Mouse (Mus musculus) ovary, postnatal 10 days (tissue): ENCODE data around the gene Wars.
A peak's percentile ranks its signal among the peaks of the same experiment; 100 is the strongest.

Experiments used
- DNase-seq: peaks from one replicate; pipeline ENCODE4 v3.0.0; 2022; ENCODE audit warnings: low spot score

Wars gene

DNA sequence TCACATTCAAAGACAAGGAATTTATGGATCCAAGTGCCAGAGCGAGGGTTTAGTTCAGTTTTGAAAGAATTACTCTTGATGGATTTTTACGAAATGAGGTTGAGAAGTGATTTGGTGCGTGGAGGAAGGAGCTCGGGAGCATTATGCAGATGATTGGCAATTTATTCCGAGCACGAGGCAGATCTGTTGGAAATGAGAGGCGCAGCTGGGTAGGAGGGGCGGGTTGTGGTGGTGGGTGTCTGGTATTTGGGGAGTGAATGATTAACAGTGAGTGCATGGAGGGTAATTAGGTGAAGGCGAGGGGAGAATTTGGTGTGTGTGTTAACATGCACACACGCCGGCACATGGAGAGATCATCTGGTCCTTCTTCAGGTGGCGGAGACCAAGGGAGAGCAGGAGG, 12.4 kb upstream of the Wars start:
- DNase-seq: no peak

- no peak for DNase-seq
Measured at GRCm38 (mm10) chr12:108905620-108906302, 11.8 kb upstream of the Wars start.

- DNase-seq: no peak
Measured at GRCm38 (mm10) chr12:108904276-108904653, 10.3 kb upstream of the Wars start.

DNA sequence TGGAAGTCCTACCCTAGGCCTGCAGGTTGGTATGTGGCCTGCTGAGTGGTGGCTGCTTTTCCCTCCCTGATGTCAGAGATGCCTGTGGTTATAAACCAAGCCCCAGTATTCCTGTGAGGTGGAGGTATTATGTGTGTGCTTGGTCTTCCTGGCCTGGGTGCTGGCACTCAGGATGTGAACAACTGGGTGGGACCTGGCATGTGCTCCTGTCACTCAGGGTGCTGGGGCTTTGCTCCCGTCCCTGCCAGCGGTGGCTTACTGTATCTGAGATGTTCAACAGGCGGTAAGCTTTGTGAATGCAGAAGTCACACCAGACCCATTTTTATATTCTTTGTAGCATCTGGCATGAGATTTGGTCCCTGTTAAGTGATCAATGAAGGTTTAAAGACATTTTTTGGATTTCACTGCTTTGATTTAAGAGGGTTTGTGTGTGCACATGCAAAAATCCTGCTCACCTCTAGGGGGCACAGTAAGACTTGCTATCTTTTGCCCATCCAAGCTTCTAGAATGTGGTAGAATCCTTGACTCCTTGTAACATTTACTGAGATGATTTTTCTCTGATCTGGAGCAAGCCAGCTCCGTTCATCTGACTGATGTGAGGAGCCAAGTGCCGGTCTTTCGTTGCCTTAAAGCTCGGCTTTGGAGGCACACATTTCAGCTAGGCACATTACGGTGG, 9.8 kb upstream of the Wars start:
- peak; percentile 17 for DNase-seq

DNA sequence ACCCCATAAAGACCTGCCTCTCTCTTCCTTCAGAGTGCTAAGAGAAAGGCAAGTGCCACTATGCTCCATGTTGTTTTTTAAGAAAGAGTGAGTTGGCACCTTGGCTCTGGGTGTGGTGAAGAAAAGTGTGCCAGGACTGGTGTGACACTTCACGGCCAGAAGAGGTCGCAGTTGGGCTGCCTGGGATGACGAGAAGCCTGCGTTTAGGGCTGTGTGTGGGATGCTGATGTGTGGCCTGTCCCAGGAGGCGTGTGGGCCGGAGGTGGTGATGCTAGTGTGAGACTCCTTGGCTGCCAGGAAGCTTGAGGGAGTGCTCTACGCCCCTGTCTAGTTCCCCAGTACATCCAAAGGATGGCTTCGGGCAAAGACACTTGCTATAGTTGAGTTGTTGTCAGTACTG, 9.0 kb upstream of the Wars start:
- no peak for DNase-seq

GRCm38 (mm10) chr12:108901346-108901745, 7.4 kb upstream of the Wars start:
- DNase-seq: no peak

- no peak for DNase-seq
Measured at GRCm38 (mm10) chr12:108896006-108896405, 2.0 kb upstream of the Wars start.

DNA sequence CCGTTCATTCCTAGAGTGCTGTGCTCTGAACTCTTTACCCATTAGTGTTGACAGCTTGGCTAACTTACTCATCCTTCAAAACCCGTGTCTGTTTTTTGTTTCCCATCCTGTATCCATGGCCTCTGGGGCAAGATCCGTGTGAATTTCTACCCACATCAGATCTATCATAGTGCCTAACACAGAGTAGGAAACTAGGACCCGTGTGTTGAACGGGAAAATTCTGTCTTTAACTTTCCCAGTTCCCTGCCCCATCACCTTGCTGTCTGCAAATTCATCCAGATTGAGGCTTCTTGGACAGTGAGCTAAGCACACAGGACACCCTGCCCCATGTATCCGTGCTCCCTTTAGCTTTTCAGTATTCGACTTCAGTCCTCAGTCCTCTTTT, 450 bp upstream of the Wars start:
- DNase-seq: no peak

DNA sequence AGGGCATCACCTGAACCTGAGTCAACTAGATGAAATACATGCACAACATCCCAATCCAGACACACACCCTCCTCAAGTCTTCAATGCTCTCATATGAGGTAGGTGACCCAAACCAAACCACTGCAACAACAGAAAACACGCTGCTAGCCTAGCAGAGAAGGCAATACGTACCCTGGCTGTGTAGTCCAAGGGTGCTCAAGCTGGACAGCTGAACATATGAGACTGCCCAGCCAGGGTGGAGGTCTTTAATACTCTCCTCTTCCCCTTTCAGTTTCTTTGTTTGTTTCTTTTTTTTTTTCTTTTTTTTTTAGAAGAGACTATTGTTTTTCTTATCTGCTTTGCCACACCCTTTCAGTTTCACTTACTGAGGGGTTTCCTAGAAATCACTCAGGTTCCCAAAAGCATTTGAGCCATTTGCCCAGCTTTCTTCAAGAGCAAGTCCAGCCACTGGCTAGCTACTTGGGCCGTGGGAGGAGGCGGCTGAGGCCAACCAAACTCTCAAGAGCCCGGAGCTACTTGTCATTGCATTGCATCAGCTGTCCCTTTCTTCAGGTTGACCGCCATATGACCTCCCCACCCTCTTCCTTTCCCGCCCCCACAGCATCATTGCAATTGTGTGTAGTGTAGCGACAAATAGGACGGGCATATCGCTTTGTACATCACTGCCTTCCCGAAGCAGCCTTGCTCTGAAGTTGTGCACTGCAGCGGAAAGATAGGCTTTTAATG, 822 bp downstream of the Wars start, which contains the start of gene Wdr25:
Gene Wdr25, plus strand, starts transcription at position 643 of the 726 bp plus-strand sequence.
- no peak for DNase-seq

- DNase-seq: no peak
Measured at GRCm38 (mm10) chr12:108888632-108889031, 5.3 kb downstream of the Wars start.

DNA sequence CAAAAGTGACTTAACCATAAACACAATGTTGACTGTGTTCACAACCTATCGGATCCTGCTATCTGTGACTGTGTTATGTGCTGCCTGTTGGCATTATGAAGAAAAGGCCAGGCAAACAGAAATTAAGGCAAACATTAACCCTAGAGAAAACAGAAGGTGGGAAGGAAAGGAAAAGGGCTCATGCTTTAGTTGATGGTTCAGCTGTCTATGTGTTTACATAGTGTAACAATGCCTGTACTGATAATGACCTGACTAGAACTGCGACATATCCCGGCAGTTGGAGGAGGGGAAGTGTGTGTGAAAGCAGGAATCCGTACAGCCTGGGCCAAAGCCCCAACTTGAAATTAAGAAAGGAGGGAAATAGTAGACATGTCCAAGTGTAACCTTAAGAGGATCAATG, 6.9 kb downstream of the Wars start:
- no peak for DNase-seq

GRCm38 (mm10) chr12:108885906-108886305, 8.1 kb downstream of the Wars start:
- DNase-seq: no peak

DNA sequence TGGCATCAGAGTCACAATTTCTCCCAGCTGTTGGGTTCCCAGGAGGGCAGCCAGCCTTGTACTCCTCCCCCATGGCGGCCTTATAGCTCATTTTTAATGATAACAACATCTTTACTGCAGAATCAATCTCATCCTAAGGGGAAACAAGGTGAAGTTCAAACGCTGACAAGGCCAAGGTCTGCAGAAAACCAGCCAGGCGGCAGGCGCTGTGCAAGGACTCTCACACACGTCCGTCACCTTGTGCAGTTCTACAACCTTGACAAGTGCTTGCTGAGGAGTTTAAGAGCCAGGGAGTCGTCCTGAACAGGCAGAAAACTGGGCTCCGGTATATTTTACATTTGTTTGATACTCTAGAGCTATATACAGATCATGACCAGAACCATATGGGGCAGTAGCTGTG, 11.2 kb downstream of the Wars start:
- no peak for DNase-seq

GRCm38 (mm10) chr12:108881192-108881591, 12.8 kb downstream of the Wars start:
- no peak for DNase-seq

- no peak for DNase-seq
Measured at GRCm38 (mm10) chr12:108880606-108881005, 13.4 kb downstream of the Wars start.

DNA sequence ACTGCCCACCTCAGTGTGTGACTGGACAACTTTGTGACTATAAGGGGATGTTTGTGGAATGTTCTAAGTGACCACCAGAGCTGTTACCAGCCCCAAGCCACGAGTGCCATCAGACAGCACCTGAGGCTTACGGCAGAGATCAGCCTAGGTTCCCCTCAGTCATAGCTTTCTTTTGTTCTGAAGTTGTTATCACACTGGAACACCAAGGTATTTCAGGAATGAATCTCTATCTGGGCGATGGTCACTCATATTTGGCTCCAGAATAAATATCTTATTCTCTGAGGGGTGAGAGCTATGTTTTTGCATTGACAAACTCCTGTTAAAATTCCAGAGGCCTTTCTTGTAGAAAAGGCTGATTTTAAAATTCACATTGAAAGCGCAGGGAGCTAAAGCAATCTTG, 14.8 kb downstream of the Wars start:
- DNase-seq: no peak

DNA sequence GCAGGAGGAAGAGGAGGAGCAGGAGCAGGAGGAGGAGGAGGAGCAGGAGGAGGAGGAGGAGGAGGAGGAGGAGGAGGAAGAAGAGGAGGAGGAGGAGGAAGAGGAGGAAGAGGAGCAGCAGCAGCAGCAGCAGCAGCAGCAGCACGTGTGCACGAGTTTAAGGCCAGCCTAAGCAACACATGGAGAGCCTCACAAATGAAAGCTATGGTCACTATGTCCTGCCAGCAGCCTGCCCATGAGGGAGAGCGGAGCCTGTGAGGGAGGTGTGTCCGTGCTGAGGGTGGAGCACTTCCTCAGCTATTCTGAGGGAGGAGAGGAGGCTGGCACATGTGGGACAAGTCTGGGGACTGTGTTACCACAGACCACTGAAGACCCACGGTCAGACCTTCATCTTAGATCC, 20.9 kb downstream of the Wars start:
- DNase-seq: no peak

GRCm38 (mm10) chr12:108869575-108869974, 24.4 kb downstream of the Wars start:
- no peak for DNase-seq

DNA sequence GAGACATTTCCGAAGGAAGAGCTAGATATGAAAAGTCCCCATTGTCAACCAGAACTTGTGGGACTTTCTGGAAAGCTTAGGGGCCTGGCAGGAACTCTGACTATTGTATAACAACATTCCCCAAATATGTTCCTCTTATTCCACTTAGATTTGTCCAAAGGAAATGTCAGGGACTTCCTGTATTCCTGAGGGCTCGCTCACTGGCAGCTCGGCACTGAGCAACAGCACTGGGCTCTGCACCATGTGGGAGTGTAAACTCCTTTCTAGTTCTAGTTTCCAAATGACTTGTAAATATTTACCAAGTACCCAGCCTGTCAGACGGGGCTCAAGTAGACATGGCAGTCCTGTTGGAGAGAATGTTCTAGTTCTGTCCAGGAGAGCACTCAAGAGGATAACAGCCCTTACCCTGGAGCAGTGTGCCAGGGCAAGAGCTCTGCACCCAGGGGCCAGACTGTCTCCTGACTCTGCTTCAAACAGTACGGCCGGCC, 28.9 kb downstream of the Wars start:
- no peak for DNase-seq

DNA sequence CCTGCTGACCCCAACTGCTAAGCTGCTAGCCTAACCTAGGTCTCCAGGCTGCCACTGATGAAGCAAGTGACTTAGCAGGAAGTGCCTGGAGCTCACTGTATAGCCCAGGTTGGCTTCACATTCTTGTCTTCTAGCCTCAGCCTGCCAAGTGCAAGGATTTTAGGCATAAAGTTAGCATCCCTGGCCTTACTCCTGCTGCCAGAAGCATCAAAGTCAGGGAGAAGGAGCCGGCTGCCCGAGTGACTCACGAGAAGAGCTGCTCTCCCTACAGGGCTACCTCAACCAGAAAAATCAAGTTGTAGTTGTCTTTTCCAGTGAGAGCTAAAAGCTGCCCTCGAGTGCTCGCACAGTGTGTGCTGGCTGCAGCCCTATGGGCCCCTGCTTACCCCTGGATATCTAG, 35.5 kb downstream of the Wars start:
- DNase-seq: no peak

GRCm38 (mm10) chr12:108857589-108858184, 36.3 kb downstream of the Wars start:
- no peak for DNase-seq

DNA sequence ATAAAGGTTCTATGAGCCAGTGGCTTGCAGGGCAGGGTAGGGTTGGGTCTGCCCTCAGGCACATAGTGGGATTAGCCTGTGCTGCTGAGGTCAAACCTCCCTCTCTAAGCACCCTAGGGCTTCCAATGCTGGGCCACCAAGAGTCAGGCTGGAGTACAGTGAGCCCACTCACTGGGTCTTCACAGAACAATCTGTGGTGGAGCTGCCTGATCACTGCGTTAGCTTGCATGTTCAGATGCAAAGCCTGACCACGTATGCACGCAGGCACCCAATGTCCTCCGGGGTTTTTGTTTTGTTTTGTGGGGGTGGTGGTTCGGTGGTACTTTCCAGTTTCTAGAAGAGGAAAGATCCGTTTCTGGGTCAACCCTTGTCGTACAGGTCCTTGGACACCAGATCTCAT, 36.9 kb downstream of the Wars start:
- no peak for DNase-seq

DNA sequence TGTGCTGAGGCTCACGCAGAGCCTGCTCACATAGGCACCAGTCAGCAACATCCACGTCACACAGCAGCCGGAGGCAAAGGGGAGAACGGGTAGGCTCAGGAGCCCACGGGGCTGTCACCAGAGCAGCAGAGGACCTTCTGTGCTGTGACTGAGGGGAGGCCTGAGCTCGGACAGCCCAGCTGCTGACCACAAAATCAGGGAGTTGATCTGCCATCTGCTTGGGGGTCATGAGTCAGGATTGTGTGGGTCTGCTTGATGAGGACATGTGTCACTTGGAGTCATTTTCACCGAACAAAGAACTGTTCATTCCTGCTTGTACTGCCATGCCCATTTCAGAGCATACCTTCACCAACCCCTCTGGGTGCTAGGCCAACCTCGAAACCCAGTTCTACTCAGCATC, 37.8 kb downstream of the Wars start:
- DNase-seq: no peak
